Mouse (Mus musculus) neural tube, embryonic 11.5 days (tissue): ENCODE measurements around the gene Rnf169. TPM values are rescaled to one million over a fixed set of nuclear protein-coding genes. Genes with fewer than 3 reads are reported as not detected.

ENCODE experiments used
- ATAC-seq: fragments of 200-750 bp; cut with Nextera tagmentation; 2 replicates; pipeline ENCODE4 v1.8.0; 2017; ENCODE audit warnings: moderate number of reproducible peaks, mild to moderate bottlenecking, moderate TSS enrichment, moderate library complexity; ENCODE audit not compliant: insufficient read depth, low FRiP score, low TSS enrichment
- DNase-seq: peaks from one replicate; pipeline ENCODE4 v3.0.0-alpha.2; 2015; ENCODE audit warnings: low spot score
- H3K27ac ChIP-seq: fragments of 300-500 bp; sonication (generic); 2 replicates; pipeline ENCODE4 v1.5.1; 2014; ENCODE audit warnings: low read depth, mild to moderate bottlenecking, low read length
- H3K27me3 ChIP-seq: fragments of 300-500 bp; sonication (generic); 2 replicates; pipeline ENCODE4 v1.6.1; 2014; ENCODE audit warnings: mild to moderate bottlenecking, low read length, mixed read lengths; ENCODE audit not compliant: control insufficient read depth, insufficient read depth
- H3K36me3 ChIP-seq: fragments of 300-500 bp; sonication (generic); 2 replicates; pipeline ENCODE4 v1.6.1; 2014; ENCODE audit warnings: mild to moderate bottlenecking, low read length, moderate library complexity, mixed read lengths; ENCODE audit not compliant: control insufficient read depth, insufficient read depth
- H3K4me1 ChIP-seq: fragments of 300-500 bp; sonication (generic); 2 replicates; pipeline ENCODE4 v1.6.1; 2014; ENCODE audit warnings: low read length, mixed read lengths; ENCODE audit not compliant: control insufficient read depth, insufficient read depth
- H3K4me2 ChIP-seq: fragments of 300-500 bp; sonication (generic); 2 replicates; pipeline ENCODE4 v1.6.1; 2014; ENCODE audit warnings: low read depth, mild to moderate bottlenecking, moderate library complexity
- H3K4me3 ChIP-seq: fragments of 300-500 bp; sonication (generic); 2 replicates; pipeline ENCODE4 v1.5.1; 2014; ENCODE audit warnings: low read depth, low read length
- H3K9ac ChIP-seq: fragments of 300-500 bp; sonication (generic); 2 replicates; pipeline ENCODE4 v1.6.1; 2014; ENCODE audit warnings: mild to moderate bottlenecking, low read length
- H3K9me3 ChIP-seq: fragments of 300-500 bp; sonication (generic); 2 replicates; pipeline ENCODE4 v1.6.1; 2016; ENCODE audit warnings: low read length; ENCODE audit not compliant: control insufficient read depth
- WGBS: fragments of 180-500 bp; shearing (Covaris S2); extraction: QIAGEN DNeasy Blood & Tissue Kit; methylation state at CpG from one replicate; pipeline ENCODE4 v1.1.7; 2014; 5-methylcytosine and 5-hydroxymethylcytosine counted together
- polyA plus RNA-seq: library from polyadenylated mRNA; unstranded; fragments of >200 nt; fragmentation: Nextera tagmentation; extraction: Ambion mirVana; gene quantifications from 2 replicates; pipeline ENCODE4 v1.2.1, GENCODE M21; 2014

The Rnf169 gene
- polyA plus RNA-seq, 1 experiment from 2014 or later, result 7.8 TPM

- no peak overlapping the region for H3K4me3 ChIP-seq
- peaks cover 32% of the 10 kb centered on the region for H3K27me3 ChIP-seq
- H3K4me1 ChIP-seq, result no peaks in the 10 kb centered on the region; the same call in 1 of the 2 replicates
- H3K36me3 ChIP-seq, result no peaks in the 10 kb centered on the region
- no peak overlapping the region for H3K9ac ChIP-seq
- H3K27ac ChIP-seq, result no peak overlapping the region
- WGBS, result 91% methylated on average over 4 of the region's 4 CpGs
- DNase-seq (no peak), ATAC-seq (no peak)
- H3K4me2 ChIP-seq, result no peak overlapping the region
- H3K9me3 ChIP-seq, result no peaks in the 10 kb centered on the region
Measured at GRCm38 (mm10) chr7:100008765-100009164, 28.5 kb upstream of the Rnf169 start.

- no peaks in the 10 kb centered on the region for H3K9me3 ChIP-seq
- DNase-seq (peak; percentile 16), ATAC-seq (no peak)
- no peaks in the 10 kb centered on the region for H3K4me1 ChIP-seq
- peak overlapping the region; percentile 39 for H3K4me3 ChIP-seq
- H3K36me3 ChIP-seq, result no peaks in the 10 kb centered on the region
- H3K27ac ChIP-seq, result no peak overlapping the region
- peaks cover 32% of the 10 kb centered on the region for H3K27me3 ChIP-seq
- WGBS, result 8% methylated on average over 11 of the region's 11 CpGs
- H3K4me2 ChIP-seq, result peak overlapping the region; percentile 81
- no peak overlapping the region for H3K9ac ChIP-seq
Measured at GRCm38 (mm10) chr7:100006411-100006810, 26.2 kb upstream of the Rnf169 start.

- ATAC-seq (peak; percentile 50; the same call in 1 of the 2 replicates), DNase-seq (peak; percentile 66)
- Histone ChIP-seq H3K9ac (peak within 1 kb of the TSS; percentile 36), H3K9me3 (no peaks in the 10 kb centered on the region), H3K27ac (no peak within 1 kb of the TSS), H3K4me2 (peak within 1 kb of the TSS; percentile 81), H3K4me1 (no peaks in the 10 kb centered on the region), H3K4me3 (peak within 1 kb of the TSS; percentile 39), H3K36me3 (no peaks in the 10 kb centered on the region), H3K27me3 (peaks cover 32% of the 10 kb centered on the region)
- WGBS, result under 1% methylated on average over 43 of the region's 44 CpGs
Measured at GRCm38 (mm10) chr7:100005790-100006189, 25.5 kb upstream of the Rnf169 start, which contains the start of gene Chrdl2. TSS of gene Chrdl2 (plus strand) at chr7:100006172.

GRCm38 (mm10) chr7:100003781-100004180, 23.5 kb upstream of the Rnf169 start:
- H3K27me3 ChIP-seq, result peaks cover 32% of the 10 kb centered on the region
- 57% methylated on average over 9 of the region's 9 CpGs for WGBS
- DNase-seq (no peak), ATAC-seq (no peak)
- no peaks in the 10 kb centered on the region for H3K4me1 ChIP-seq
- H3K4me3 ChIP-seq, result no peak overlapping the region
- H3K9me3 ChIP-seq, result no peaks in the 10 kb centered on the region
- no peaks in the 10 kb centered on the region for H3K36me3 ChIP-seq
- no peak overlapping the region for H3K9ac ChIP-seq
- H3K27ac ChIP-seq, result no peak overlapping the region
- no peak overlapping the region for H3K4me2 ChIP-seq

GRCm38 (mm10) chr7:99998668-99999067, 18.4 kb upstream of the Rnf169 start:
- no peak overlapping the region for H3K4me3 ChIP-seq
- 80% methylated on average over 3 of the region's 3 CpGs for WGBS
- H3K9me3 ChIP-seq, result no peaks in the 10 kb centered on the region
- DNase-seq (no peak), ATAC-seq (no peak)
- no peak overlapping the region for H3K27ac ChIP-seq
- H3K4me1 ChIP-seq, result no peaks in the 10 kb centered on the region
- no peaks in the 10 kb centered on the region for H3K27me3 ChIP-seq
- H3K9ac ChIP-seq, result no peak overlapping the region
- H3K36me3 ChIP-seq, result no peaks in the 10 kb centered on the region
- H3K4me2 ChIP-seq, result no peak overlapping the region

GRCm38 (mm10) chr7:99995186-99995585, 14.9 kb upstream of the Rnf169 start:
- no peak overlapping the region for H3K4me2 ChIP-seq
- no peaks in the 10 kb centered on the region for H3K27me3 ChIP-seq
- H3K9me3 ChIP-seq, result no peaks in the 10 kb centered on the region
- DNase-seq (no peak), ATAC-seq (no peak)
- H3K9ac ChIP-seq, result no peak overlapping the region
- no peaks in the 10 kb centered on the region for H3K4me1 ChIP-seq
- H3K36me3 ChIP-seq, result no peaks in the 10 kb centered on the region
- H3K4me3 ChIP-seq, result no peak overlapping the region
- H3K27ac ChIP-seq, result no peak overlapping the region
- WGBS, result 76% methylated on average over 7 of the region's 7 CpGs

- WGBS, result 85% methylated on average over 7 of the region's 7 CpGs
- no peak for DNase-seq
- H3K4me2 ChIP-seq, result no peak overlapping the region
Measured at GRCm38 (mm10) chr7:99993159-99993558, 12.9 kb upstream of the Rnf169 start.

GRCm38 (mm10) chr7:99990990-99991707, 10.9 kb upstream of the Rnf169 start:
- DNase-seq (no peak), ATAC-seq (no peak)
- H3K27ac ChIP-seq, result no peak overlapping the region
- H3K4me3 ChIP-seq, result no peak overlapping the region
- no peak overlapping the region for H3K9ac ChIP-seq
- no peak overlapping the region for H3K4me2 ChIP-seq
- no peaks in the 10 kb centered on the region for H3K27me3 ChIP-seq
- 89% methylated on average over 8 of the region's 8 CpGs for WGBS
- H3K36me3 ChIP-seq, result no peaks in the 10 kb centered on the region
- no peaks in the 10 kb centered on the region for H3K4me1 ChIP-seq
- no peaks in the 10 kb centered on the region for H3K9me3 ChIP-seq

More at GRCm38 (mm10) chr7:99993159-99993558, 12.9 kb upstream of the Rnf169 start:
- H3K4me3 ChIP-seq, result no peak overlapping the region
- no peak overlapping the region for H3K27ac ChIP-seq
- H3K9me3 ChIP-seq, result no peaks in the 10 kb centered on the region
- H3K4me1 ChIP-seq, result no peaks in the 10 kb centered on the region
- no peak for ATAC-seq
- no peaks in the 10 kb centered on the region for H3K27me3 ChIP-seq
- H3K36me3 ChIP-seq, result no peaks in the 10 kb centered on the region
- no peak overlapping the region for H3K9ac ChIP-seq
